Mouse (Mus musculus) bone marrow macrophage, adult 2 months (primary cell): ENCODE measurements at regions not wholly inside any gene's neighbourhood (a gene's known extent, or its start where the extent isn't known, plus 50 kb on each side); places are given as distances from the start of the nearest gene placed in this dataset.

Source experiments
- CTCF ChIP-seq: IDR thresholded peaks from 2 replicates; pipeline ENCODE4 v1.5.1; 2012; ENCODE audit warnings: low read depth, mild to moderate bottlenecking, low read length, moderate library complexity
- POLR2A ChIP-seq: IDR thresholded peaks from 2 replicates; pipeline ENCODE4 v1.6.1; 2012; ENCODE audit warnings: mild to moderate bottlenecking, low read depth, low read length, borderline replicate concordance

DNA sequence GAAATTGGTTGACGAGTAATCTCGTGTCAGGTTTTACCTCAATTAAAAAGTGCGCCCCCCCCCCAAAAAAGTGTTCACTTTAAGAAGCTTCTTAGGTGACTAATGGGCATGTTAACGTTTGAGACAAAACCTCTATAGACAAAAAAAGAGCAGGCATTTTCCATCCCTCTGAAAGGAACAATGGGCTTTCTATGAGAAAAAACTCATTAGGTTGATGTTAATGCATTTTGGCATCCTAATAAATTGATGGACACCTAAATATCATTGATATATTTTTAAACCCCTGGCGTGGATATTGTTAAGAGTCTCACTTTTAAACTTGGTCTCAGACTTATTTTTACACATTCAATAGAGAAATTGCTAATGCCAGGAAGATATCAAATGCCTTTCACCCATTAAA lies 98.8 kb downstream of the Gxylt1 start:
- TF ChIP-seq CTCF = no peak
- no peak for TF ChIP-seq POLR2A
